21 mouse cellular contexts compared by ENCODE assay signal in genomic region chr4:124970677-124971076, GRCm38 (mm10). TPM values are rescaled to one million over a fixed set of nuclear protein-coding genes. Genes with fewer than 3 reads are reported as not detected.
DNase-seq lines count a peak whose midpoint lies in the region; ATAC-seq and TF ChIP-seq lines count a peak whose summit lies in the region.
"Had no signal": no experiment of that assay in that cellular context is flagged by ENCODE, and none has a peak within 500 bp of the region (broad histone marks: within the 10 kb centered on the region; RNA-seq: fewer than 3 reads in every experiment).

No protein-coding gene starts in this region.

- no peak for TF ChIP-seq CTCF in forebrain, postnatal 0 days (IDR thresholded peaks at IDR 0.05; ENCODE audit: low read depth)

- no peak overlapping the region for H3K4me3 ChIP-seq in forebrain, embryonic 12.5 days (replicated peaks)
- no peak overlapping the region for H3K4me3 ChIP-seq in forebrain, embryonic 16.5 days (replicated peaks; ENCODE audit: low read length)
- H3K4me3 ChIP-seq in forebrain, postnatal 0 days (ENCODE audit: low read depth, low read length) = no peak overlapping the region
- H3K4me3 ChIP-seq in midbrain, embryonic 14.5 days (replicated peaks; ENCODE audit: low read depth, low read length) = no peak overlapping the region
- H3K4me3 ChIP-seq: layer of hippocampus, adult 2 months; megakaryocyte, embryonic 14.5 days; neural tube, embryonic 13.5 days; stomach, embryonic 15.5 days had no signal

- H3K27me3 ChIP-seq in forebrain, embryonic 12.5 days = no peaks in the 10 kb centered on the region
- no peaks in the 10 kb centered on the region for H3K27me3 ChIP-seq in forebrain, embryonic 16.5 days (replicated peaks; ENCODE audit: control insufficient read depth, insufficient read depth, low read length)
- no peaks in the 10 kb centered on the region for H3K27me3 ChIP-seq in forebrain, postnatal 0 days (ENCODE audit: insufficient read depth, low read length)
- H3K27me3 ChIP-seq in midbrain, embryonic 14.5 days (ENCODE audit: control insufficient read depth, insufficient read depth, low read length) = no peaks in the 10 kb centered on the region
- H3K27me3 ChIP-seq: neural tube, embryonic 13.5 days; stomach, embryonic 15.5 days had no signal

- no peak overlapping the region for H3K4me2 ChIP-seq in forebrain, embryonic 12.5 days
- H3K4me2 ChIP-seq in forebrain, embryonic 16.5 days (ENCODE audit: low read length) = no peak overlapping the region
- no peak overlapping the region for H3K4me2 ChIP-seq in forebrain, postnatal 0 days (ENCODE audit: low read depth)
- H3K4me2 ChIP-seq in midbrain, embryonic 14.5 days (ENCODE audit: low read length) = no peak overlapping the region
- H3K4me2 ChIP-seq: liver, embryonic 11.5 days; neural tube, embryonic 13.5 days; stomach, embryonic 15.5 days had no signal

- no peaks in the 10 kb centered on the region for H3K9me3 ChIP-seq in forebrain, embryonic 12.5 days
- no peaks in the 10 kb centered on the region for H3K9me3 ChIP-seq in forebrain, embryonic 16.5 days (ENCODE audit: control insufficient read depth, low read length)
- H3K9me3 ChIP-seq in forebrain, postnatal 0 days (ENCODE audit: low read length) = no peaks in the 10 kb centered on the region
- no peaks in the 10 kb centered on the region for H3K9me3 ChIP-seq in midbrain, embryonic 14.5 days (ENCODE audit: control insufficient read depth, low read length)
- H3K9me3 ChIP-seq: megakaryocyte, embryonic 14.5 days; neural tube, embryonic 13.5 days; stomach, embryonic 15.5 days had no signal

- H3K4me1 ChIP-seq in forebrain, embryonic 12.5 days = peaks cover 26% of the 10 kb centered on the region
- H3K4me1 ChIP-seq in forebrain, embryonic 16.5 days (replicated peaks; ENCODE audit: control insufficient read depth, insufficient read depth, low read length) = no peaks in the 10 kb centered on the region
- peaks cover 5% of the 10 kb centered on the region; the same call in 1 of the 2 replicates for H3K4me1 ChIP-seq in forebrain, postnatal 0 days (ENCODE audit: insufficient read depth)
- peaks cover 10% of the 10 kb centered on the region; the same call in 1 of the 2 replicates for H3K4me1 ChIP-seq in midbrain, embryonic 14.5 days (ENCODE audit: control insufficient read depth, insufficient read depth, low read length)
- H3K4me1 ChIP-seq: stomach, embryonic 15.5 days had no signal

- no peaks in the 10 kb centered on the region for H3K36me3 ChIP-seq in forebrain, embryonic 12.5 days (replicated peaks)
- no peaks in the 10 kb centered on the region for H3K36me3 ChIP-seq in forebrain, embryonic 16.5 days (ENCODE audit: control insufficient read depth, insufficient read depth)
- no peaks in the 10 kb centered on the region for H3K36me3 ChIP-seq in forebrain, postnatal 0 days (ENCODE audit: insufficient read depth)
- H3K36me3 ChIP-seq in midbrain, embryonic 14.5 days (ENCODE audit: control insufficient read depth, insufficient read depth, low read length) = no peaks in the 10 kb centered on the region
- H3K36me3 ChIP-seq: neural tube, embryonic 13.5 days; stomach, embryonic 15.5 days had no signal

- DNase-seq in brain, adult 2 months (ENCODE audit: low read depth, low spot score) = peak; percentile 47
- DNase-seq in forebrain, postnatal 0 days = peak; percentile 51
- DNase-seq in midbrain, embryonic 14.5 days = peak; percentile 74
- DNase-seq in heart, adult 8-10 months (ENCODE audit: low spot score) = no peak
- DNase-seq in thymus, postnatal 25 days = no peak
- DNase-seq: cerebellum, adult 9-10 months; gastrocnemius, postnatal 36 days; kidney, adult 2 months; kidney, postnatal 10 days; left cerebral cortex, postnatal 4 days; lung, adult 2 months; right cerebral cortex, postnatal 25 days; thymus, adult 2 months had no signal

- WGBS in forebrain, embryonic 12.5 days = 36% methylated on average over 5 of the region's 5 CpGs
- 26% methylated on average over 5 of the region's 5 CpGs for WGBS in forebrain, embryonic 16.5 days
- WGBS in forebrain, postnatal 0 days = 29% methylated on average over 5 of the region's 5 CpGs
- 17% methylated on average over 5 of the region's 5 CpGs for WGBS in midbrain, embryonic 14.5 days

- 0 out of 2 replicates have a peak overlapping the region, but pooled peaks have one; percentile 13 for H3K27ac ChIP-seq in forebrain, embryonic 12.5 days
- H3K27ac ChIP-seq in forebrain, embryonic 16.5 days (ENCODE audit: low read length) = no peak overlapping the region
- H3K27ac ChIP-seq in forebrain, postnatal 0 days (ENCODE audit: low read depth, low read length) = no peak overlapping the region; the same call in 1 of the 2 replicates
- peak overlapping the region; percentile 32 for H3K27ac ChIP-seq in midbrain, embryonic 14.5 days (replicated peaks; ENCODE audit: low read depth, low read length)
- H3K27ac ChIP-seq: layer of hippocampus, adult 2 months; neural tube, embryonic 13.5 days; stomach, embryonic 15.5 days had no signal

- no peak for ATAC-seq in forebrain, embryonic 12.5 days (ENCODE audit: low FRiP score)
- no peak for ATAC-seq in forebrain, embryonic 16.5 days
- ATAC-seq in forebrain, postnatal 0 days = peak; percentile 76
- ATAC-seq in midbrain, embryonic 14.5 days (ENCODE audit: low FRiP score, low TSS enrichment) = no peak

- no peak overlapping the region for H3K9ac ChIP-seq in forebrain, embryonic 12.5 days
- H3K9ac ChIP-seq in forebrain, embryonic 16.5 days (replicated peaks; ENCODE audit: low read depth, low read length) = no peak overlapping the region
- H3K9ac ChIP-seq in forebrain, postnatal 0 days = no peak overlapping the region
- no peak overlapping the region; the same call in 1 of the 2 replicates for H3K9ac ChIP-seq in midbrain, embryonic 14.5 days (replicated peaks; ENCODE audit: low read length)
- H3K9ac ChIP-seq: neural tube, embryonic 13.5 days; stomach, embryonic 15.5 days had no signal

RNA-seq across cellular contexts. Expression of gene Rspo1, which starts 15.6 kb away (rescaled TPM):
- 20.3 and 26.2 TPM in 2 replicates for polyA plus RNA-seq in forebrain, embryonic 12.5 days (2016; fragmentation: Nextera tagmentation; extraction: Ambion mirVana)
- 1.1 and 1.3 TPM in 2 replicates for polyA plus RNA-seq in forebrain, embryonic 16.5 days (2015; fragmentation: Nextera tagmentation; extraction: Ambion mirVana)
- 0.77 and 2.4 TPM in 2 replicates for total RNA-seq in forebrain, postnatal 0 days (2014; rRNA removed)
- 0.87 and 1.9 TPM in 2 replicates for polyA plus RNA-seq in forebrain, postnatal 0 days (2015; fragmentation: Nextera tagmentation; extraction: Ambion mirVana)
- 1.7 and 3.2 TPM in 2 replicates for polyA plus RNA-seq in midbrain, embryonic 14.5 days (2014; fragmentation: Nextera tagmentation; extraction: Ambion mirVana)
- total RNA-seq in heart, adult 8-10 months (2022) = 1 to 10 TPM; 3.1 to 6.6 (median 4.7) TPM
- total RNA-seq: hematopoietic stem cell, adult 5-6 weeks had no signal

RNA-seq across cellular contexts. Expression of gene Cdca8, which starts 31.6 kb away (rescaled TPM):
- polyA plus RNA-seq in forebrain, embryonic 12.5 days (2016; fragmentation: Nextera tagmentation; extraction: Ambion mirVana) = 243 and 257 TPM in 2 replicates
- polyA plus RNA-seq in forebrain, embryonic 16.5 days (2015; fragmentation: Nextera tagmentation; extraction: Ambion mirVana) = 70.0 and 76.6 TPM in 2 replicates
- total RNA-seq in forebrain, postnatal 0 days (2014; rRNA removed) = 7.3 and 10.1 TPM in 2 replicates
- polyA plus RNA-seq in forebrain, postnatal 0 days (2015; fragmentation: Nextera tagmentation; extraction: Ambion mirVana) = 16.8 and 21.2 TPM in 2 replicates
- polyA plus RNA-seq in midbrain, embryonic 14.5 days (2014; fragmentation: Nextera tagmentation; extraction: Ambion mirVana) = 22.8 and 34.7 TPM in 2 replicates
- total RNA-seq in heart, adult 8-10 months (2022) = 1 to 10 TPM in 1 of 4 experiments, under 1 TPM in 3; 0.69 to 1.1 (median 0.85) TPM

RNA-seq across cellular contexts. Expression of gene 9930104L06Rik, which starts 33.8 kb away (rescaled TPM):
- polyA plus RNA-seq in forebrain, embryonic 12.5 days (2016; fragmentation: Nextera tagmentation; extraction: Ambion mirVana) = 16.7 and 18.9 TPM in 2 replicates
- polyA plus RNA-seq in forebrain, embryonic 16.5 days (2015; fragmentation: Nextera tagmentation; extraction: Ambion mirVana) = 17.1 and 17.2 TPM in 2 replicates
- 12.4 and 36.1 TPM in 2 replicates for total RNA-seq in forebrain, postnatal 0 days (2014; rRNA removed)
- 6.0 and 8.7 TPM in 2 replicates for polyA plus RNA-seq in forebrain, postnatal 0 days (2015; fragmentation: Nextera tagmentation; extraction: Ambion mirVana)
- 4.9 and 5.6 TPM in 2 replicates for polyA plus RNA-seq in midbrain, embryonic 14.5 days (2014; fragmentation: Nextera tagmentation; extraction: Ambion mirVana)
- total RNA-seq in heart, adult 8-10 months (2022) = 10 to 100 TPM in 1 of 4 experiments, 1 to 10 TPM in 3; 5.8 to 11.1 (median 8.7) TPM

RNA-seq across cellular contexts. Expression of gene Gnl2, which starts 45.7 kb away (rescaled TPM):
- polyA plus RNA-seq in forebrain, embryonic 12.5 days (2016; fragmentation: Nextera tagmentation; extraction: Ambion mirVana) = 97.1 and 103 TPM in 2 replicates
- polyA plus RNA-seq in forebrain, embryonic 16.5 days (2015; fragmentation: Nextera tagmentation; extraction: Ambion mirVana) = 101 and 107 TPM in 2 replicates
- 63.7 and 68.5 TPM in 2 replicates for total RNA-seq in forebrain, postnatal 0 days (2014; rRNA removed)
- 82.3 and 84.0 TPM in 2 replicates for polyA plus RNA-seq in forebrain, postnatal 0 days (2015; fragmentation: Nextera tagmentation; extraction: Ambion mirVana)
- 67.3 and 88.9 TPM in 2 replicates for polyA plus RNA-seq in midbrain, embryonic 14.5 days (2014; fragmentation: Nextera tagmentation; extraction: Ambion mirVana)
- 10 to 100 TPM; 22.9 to 32.6 (median 24.3) TPM for total RNA-seq in heart, adult 8-10 months (2022)

Comparison
In these comparisons a context has a peak if more than half of its experiments do, and no peak if none do; other contexts are left out.
1. H3K27ac ChIP-seq: peak in forebrain, embryonic 12.5 days (single experiment) and midbrain, embryonic 14.5 days (single experiment); none in forebrain, embryonic 16.5 days (single experiment) and forebrain, postnatal 0 days (single experiment).
2. DNase-seq: peak in brain, adult 2 months (single experiment), forebrain, postnatal 0 days (single experiment) and midbrain, embryonic 14.5 days (single experiment); none in heart, adult 8-10 months (single experiment) and thymus, postnatal 25 days (single experiment).